Mouse (Mus musculus): ENCODE measurements around the gene Chd5. TPM values are rescaled to one million over a fixed set of nuclear protein-coding genes. Genes with fewer than 3 reads are reported as not detected.
A peak's percentile ranks its signal among the peaks of the same experiment; 100 is the strongest.

The Chd5 gene
- polyA plus RNA-seq, 1 experiment from 2014 or later, result 48.5 TPM

DNA sequence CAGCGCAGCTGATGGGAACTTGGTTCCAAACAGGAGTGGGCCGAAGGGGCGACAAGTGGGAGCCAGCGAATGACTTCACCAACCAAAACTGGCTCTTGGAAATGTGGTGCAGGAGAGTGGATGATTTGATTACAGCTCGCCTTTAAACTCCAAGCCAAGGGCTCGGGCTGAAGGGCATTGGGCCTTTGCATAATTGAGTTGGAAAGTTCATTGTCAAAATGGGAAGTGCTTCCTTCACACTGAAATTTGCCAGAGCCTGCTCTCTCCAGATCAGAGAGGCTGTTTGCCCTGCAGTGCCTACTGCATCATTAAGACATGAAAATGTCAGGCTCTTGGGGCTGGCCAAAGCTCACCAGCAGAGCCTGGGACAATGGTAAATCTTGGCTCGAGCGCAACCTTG, 68.1 kb downstream of the Chd5 start:
- Histone ChIP-seq H3K27me3 (ENCODE audit: control insufficient read depth, insufficient read depth, low read length) (no peaks in the 10 kb centered on the region), H3K27ac (ENCODE audit: low read depth, low read length) (no peak overlapping the region)

DNA sequence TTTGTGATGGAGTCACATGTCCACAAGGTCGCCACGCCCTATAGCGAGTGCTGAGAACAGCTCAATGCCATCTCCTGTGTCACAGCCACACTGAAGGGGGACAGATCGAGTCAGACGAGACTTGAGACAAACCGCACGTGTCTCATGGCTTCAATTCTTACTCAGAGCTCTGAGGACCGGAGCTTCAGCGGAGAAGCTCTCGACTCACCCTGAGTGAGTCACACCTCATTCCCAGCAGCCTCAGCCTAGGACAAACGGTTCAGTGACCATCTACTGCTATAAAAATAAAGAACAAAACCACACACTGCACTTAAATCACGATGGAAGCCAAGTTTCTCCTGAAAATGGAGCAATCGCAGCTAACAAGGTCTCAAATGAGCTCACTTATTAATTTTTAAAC, 72.5 kb downstream of the Chd5 start:
- Histone ChIP-seq H3K4me1 (ENCODE audit: control insufficient read depth, insufficient read depth, low read length) (0 out of 2 replicates have a peak, but pooled peaks cover 3% of the 10 kb centered on the region), H3K27me3 (ENCODE audit: control insufficient read depth, insufficient read depth, low read length) (no peaks in the 10 kb centered on the region), H3K4me3 (ENCODE audit: low read depth, low read length) (no peak overlapping the region), H3K4me2 (ENCODE audit: low read depth, low read length) (no peak overlapping the region), H3K9me3 (ENCODE audit: control insufficient read depth, low read length) (no peaks in the 10 kb centered on the region), H3K36me3 (ENCODE audit: control insufficient read depth, insufficient read depth, low read length) (no peaks in the 10 kb centered on the region), H3K27ac (ENCODE audit: low read depth, low read length) (no peak overlapping the region), H3K9ac (replicated peaks; ENCODE audit: low read depth, low read length) (no peak overlapping the region)
- 75% methylated on average over 13 of the region's 13 CpGs for WGBS
- no peak for ATAC-seq (ENCODE audit: low read depth)

More for the DNA sequence above, 68.1 kb downstream of the Chd5 start:
- Histone ChIP-seq H3K4me2 (ENCODE audit: low read depth, low read length) (no peak overlapping the region), H3K4me1 (ENCODE audit: control insufficient read depth, insufficient read depth, low read length) (0 out of 2 replicates have a peak, but pooled peaks cover 5% of the 10 kb centered on the region), H3K9ac (replicated peaks; ENCODE audit: low read depth, low read length) (no peak overlapping the region), H3K36me3 (ENCODE audit: control insufficient read depth, insufficient read depth, low read length) (no peaks in the 10 kb centered on the region), H3K4me3 (ENCODE audit: low read depth, low read length) (no peak overlapping the region), H3K9me3 (ENCODE audit: control insufficient read depth, low read length) (no peaks in the 10 kb centered on the region)
- WGBS, result 82% methylated on average over 8 of the region's 8 CpGs
- no peak for ATAC-seq (ENCODE audit: low read depth)

DNA sequence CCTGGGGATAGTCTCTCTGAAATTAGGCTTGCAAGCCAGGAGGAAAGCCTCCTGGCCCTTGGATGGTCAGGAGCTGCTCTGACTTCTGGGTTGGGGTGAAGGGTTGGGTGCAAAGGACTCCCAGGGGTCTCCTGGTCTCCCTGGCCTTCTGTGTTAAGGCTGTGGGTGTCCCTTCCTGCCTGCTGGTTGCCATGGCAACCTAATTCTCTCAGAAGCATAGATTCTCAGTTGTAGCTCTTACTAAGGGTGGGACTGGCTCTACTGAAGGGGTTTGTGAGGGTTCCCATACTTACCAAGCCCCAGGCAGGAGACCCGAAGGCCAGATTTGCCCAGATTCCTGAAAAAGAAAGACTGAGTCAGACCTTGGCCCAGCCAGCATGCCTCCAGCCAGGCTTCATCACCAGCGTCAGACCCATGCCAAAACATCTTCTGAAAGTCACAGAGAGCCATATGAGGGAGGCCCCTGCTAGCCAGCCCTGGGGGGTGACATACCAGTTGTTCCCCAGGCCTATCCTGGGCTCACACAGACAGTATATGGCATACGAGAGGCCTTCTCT, 74.2 kb downstream of the Chd5 start:
- no peaks in the 10 kb centered on the region for H3K9me3 ChIP-seq (ENCODE audit: control insufficient read depth, low read length)
- no peak overlapping the region for H3K9ac ChIP-seq (replicated peaks; ENCODE audit: low read depth, low read length)
- H3K27me3 ChIP-seq (ENCODE audit: control insufficient read depth, insufficient read depth, low read length), result no peaks in the 10 kb centered on the region
- H3K4me2 ChIP-seq (ENCODE audit: low read depth, low read length), result no peak overlapping the region
- no peak overlapping the region for H3K4me3 ChIP-seq (ENCODE audit: low read depth, low read length)
- H3K27ac ChIP-seq (ENCODE audit: low read depth, low read length), result no peak overlapping the region
- H3K4me1 ChIP-seq (ENCODE audit: control insufficient read depth, insufficient read depth, low read length), result no peaks in the 10 kb centered on the region
- 74% methylated on average over 3 of the region's 3 CpGs for WGBS
- no peaks in the 10 kb centered on the region for H3K36me3 ChIP-seq (ENCODE audit: control insufficient read depth, insufficient read depth, low read length)
- no peak for ATAC-seq (ENCODE audit: low read depth)

DNA sequence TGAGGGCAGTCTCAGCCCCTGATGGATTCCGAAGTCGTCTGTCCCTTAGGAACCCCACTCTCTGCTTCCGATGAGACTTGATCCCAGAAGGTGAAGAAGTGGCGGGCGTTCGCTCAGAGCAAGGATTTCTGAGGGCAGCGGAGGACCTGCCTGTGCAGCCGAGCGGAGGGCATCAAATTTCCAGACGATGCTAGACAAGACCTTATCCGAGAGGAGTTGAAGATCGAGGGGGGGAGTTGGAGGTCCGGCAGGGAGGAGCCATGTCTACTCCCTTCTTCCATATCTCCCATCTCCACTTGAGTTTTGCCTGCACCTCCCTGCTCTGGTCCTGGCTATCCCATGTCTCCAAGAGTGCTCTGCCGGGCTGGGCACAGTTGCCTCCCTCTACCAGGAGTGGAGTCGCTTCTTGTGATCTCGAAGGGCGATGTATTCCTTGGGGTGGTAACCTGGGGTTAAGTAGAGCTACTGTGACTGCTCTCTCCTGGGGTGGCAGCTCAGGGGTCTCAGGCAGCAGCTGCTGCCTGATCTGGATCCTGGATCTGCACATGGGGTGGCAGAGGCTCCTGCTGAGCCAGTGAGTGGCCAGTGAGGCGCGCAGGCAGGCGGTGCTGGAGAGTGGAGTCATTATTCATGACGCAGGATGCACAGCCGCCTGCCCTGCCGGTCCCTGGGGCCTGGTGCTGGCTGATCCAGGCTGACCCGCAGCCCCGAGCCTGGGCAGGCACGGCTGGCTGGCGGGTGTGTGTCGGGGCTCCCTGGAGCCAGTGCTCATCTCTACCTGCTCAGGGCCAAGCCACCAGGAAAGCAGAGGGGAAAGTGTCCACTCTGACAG, 80.0 kb downstream of the Chd5 start:
- WGBS, result 40% methylated on average over 28 of the region's 28 CpGs
- 0 out of 2 replicates have a peak overlapping the region, but pooled peaks have one; percentile 11 for H3K9ac ChIP-seq (replicated peaks; ENCODE audit: low read depth, low read length)
- ATAC-seq (ENCODE audit: low read depth), result peak; percentile 41; the same call in 1 of the 2 replicates
- H3K4me3 ChIP-seq (ENCODE audit: low read depth, low read length), result no peak overlapping the region
- H3K36me3 ChIP-seq (ENCODE audit: control insufficient read depth, insufficient read depth, low read length), result no peaks in the 10 kb centered on the region
- H3K9me3 ChIP-seq (ENCODE audit: control insufficient read depth, low read length), result no peaks in the 10 kb centered on the region
- no peaks in the 10 kb centered on the region for H3K4me1 ChIP-seq (ENCODE audit: control insufficient read depth, insufficient read depth, low read length)
- H3K27ac ChIP-seq (ENCODE audit: low read depth, low read length), result no peak overlapping the region
- H3K27me3 ChIP-seq (ENCODE audit: control insufficient read depth, insufficient read depth, low read length), result no peaks in the 10 kb centered on the region
- H3K4me2 ChIP-seq (ENCODE audit: low read depth, low read length), result no peak overlapping the region

DNA sequence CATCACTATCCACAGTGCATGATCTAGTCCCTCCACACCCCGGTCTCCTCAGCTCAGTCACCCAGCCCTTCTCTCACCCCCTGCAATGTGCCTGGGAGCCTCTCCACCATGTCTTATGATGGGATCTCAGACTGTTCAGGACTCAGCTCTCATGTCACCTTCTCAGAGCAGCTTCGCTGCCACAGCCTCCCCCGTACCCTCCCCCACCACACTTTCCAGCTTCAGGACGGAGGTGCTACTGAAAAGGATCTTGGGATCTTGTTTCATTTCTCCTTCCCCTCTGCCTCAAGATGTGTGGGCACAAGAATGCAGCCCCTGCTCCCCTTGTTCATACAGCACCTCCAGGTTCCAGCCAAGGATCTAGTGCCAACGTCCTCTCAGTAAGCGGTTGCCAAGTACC, 85.1 kb downstream of the Chd5 start:
- ATAC-seq (ENCODE audit: low read depth), result no peak
- Histone ChIP-seq H3K4me1 (ENCODE audit: control insufficient read depth, insufficient read depth, low read length) (no peaks in the 10 kb centered on the region), H3K27ac (ENCODE audit: low read depth, low read length) (no peak overlapping the region), H3K9ac (replicated peaks; ENCODE audit: low read depth, low read length) (no peak overlapping the region), H3K4me2 (ENCODE audit: low read depth, low read length) (no peak overlapping the region), H3K4me3 (ENCODE audit: low read depth, low read length) (no peak overlapping the region), H3K27me3 (ENCODE audit: control insufficient read depth, insufficient read depth, low read length) (no peaks in the 10 kb centered on the region), H3K9me3 (ENCODE audit: control insufficient read depth, low read length) (no peaks in the 10 kb centered on the region), H3K36me3 (ENCODE audit: control insufficient read depth, insufficient read depth, low read length) (no peaks in the 10 kb centered on the region)
- 86% methylated on average over 6 of the region's 6 CpGs for WGBS

DNA sequence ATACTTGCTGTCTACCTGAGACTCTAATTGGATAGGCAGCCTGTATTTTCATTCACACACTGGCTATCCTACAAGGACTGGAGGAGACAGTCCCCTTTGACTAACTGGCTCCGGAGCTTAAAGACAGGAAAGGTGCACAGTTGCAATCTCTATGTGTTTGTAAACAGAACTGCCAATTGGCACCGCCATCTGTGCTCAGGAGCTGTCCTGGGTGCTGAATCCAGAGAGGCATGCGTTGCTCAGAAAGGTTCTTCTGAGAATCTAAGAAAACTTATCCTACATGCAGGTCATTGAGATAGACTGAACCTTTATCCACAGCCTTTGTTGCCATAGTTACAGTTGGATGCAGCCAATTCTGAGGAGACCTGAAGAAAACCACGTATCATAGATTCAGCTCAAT, 85.9 kb downstream of the Chd5 start:
- no peak overlapping the region for H3K4me2 ChIP-seq (ENCODE audit: low read depth, low read length)
- WGBS, result 43% methylated on average over 4 of the region's 4 CpGs
- no peak overlapping the region for H3K9ac ChIP-seq (replicated peaks; ENCODE audit: low read depth, low read length)
- H3K27ac ChIP-seq (ENCODE audit: low read depth, low read length), result no peak overlapping the region
- H3K4me1 ChIP-seq (ENCODE audit: control insufficient read depth, insufficient read depth, low read length), result no peaks in the 10 kb centered on the region
- no peak for ATAC-seq (ENCODE audit: low read depth)
- H3K4me3 ChIP-seq (ENCODE audit: low read depth, low read length), result no peak overlapping the region
- H3K36me3 ChIP-seq (ENCODE audit: control insufficient read depth, insufficient read depth, low read length), result no peaks in the 10 kb centered on the region
- H3K9me3 ChIP-seq (ENCODE audit: control insufficient read depth, low read length), result no peaks in the 10 kb centered on the region
- H3K27me3 ChIP-seq (ENCODE audit: control insufficient read depth, insufficient read depth, low read length), result no peaks in the 10 kb centered on the region

DNA sequence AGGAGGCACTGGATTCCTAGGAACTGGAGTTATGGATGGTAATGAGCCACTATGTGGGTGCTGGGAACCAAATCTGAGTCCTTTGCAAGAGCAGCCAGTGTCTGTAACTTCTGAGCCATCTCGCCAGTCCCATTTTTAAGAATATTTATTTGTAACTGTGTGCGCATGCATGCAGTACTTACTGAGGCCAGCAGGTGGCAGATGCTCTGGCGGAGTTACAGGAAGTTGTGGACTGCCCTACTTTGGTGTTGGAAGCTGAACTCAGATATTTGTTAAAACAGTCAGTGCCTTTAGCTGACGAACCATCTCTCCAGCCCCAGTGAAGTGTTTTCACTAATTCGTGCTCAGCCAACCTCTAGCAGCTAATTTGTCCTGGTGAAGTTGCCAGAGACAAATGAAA, 86.5 kb downstream of the Chd5 start:
- ATAC-seq (ENCODE audit: low read depth), result no peak
- H3K27ac ChIP-seq (ENCODE audit: low read depth, low read length), result no peak overlapping the region
- WGBS, result 69% methylated on average over 5 of the region's 5 CpGs
- H3K4me2 ChIP-seq (ENCODE audit: low read depth, low read length), result no peak overlapping the region
- H3K27me3 ChIP-seq (ENCODE audit: control insufficient read depth, insufficient read depth, low read length), result no peaks in the 10 kb centered on the region
- no peak overlapping the region for H3K9ac ChIP-seq (replicated peaks; ENCODE audit: low read depth, low read length)
- H3K9me3 ChIP-seq (ENCODE audit: control insufficient read depth, low read length), result no peaks in the 10 kb centered on the region
- no peaks in the 10 kb centered on the region for H3K36me3 ChIP-seq (ENCODE audit: control insufficient read depth, insufficient read depth, low read length)
- no peak overlapping the region for H3K4me3 ChIP-seq (ENCODE audit: low read depth, low read length)
- no peaks in the 10 kb centered on the region for H3K4me1 ChIP-seq (ENCODE audit: control insufficient read depth, insufficient read depth, low read length)

DNA sequence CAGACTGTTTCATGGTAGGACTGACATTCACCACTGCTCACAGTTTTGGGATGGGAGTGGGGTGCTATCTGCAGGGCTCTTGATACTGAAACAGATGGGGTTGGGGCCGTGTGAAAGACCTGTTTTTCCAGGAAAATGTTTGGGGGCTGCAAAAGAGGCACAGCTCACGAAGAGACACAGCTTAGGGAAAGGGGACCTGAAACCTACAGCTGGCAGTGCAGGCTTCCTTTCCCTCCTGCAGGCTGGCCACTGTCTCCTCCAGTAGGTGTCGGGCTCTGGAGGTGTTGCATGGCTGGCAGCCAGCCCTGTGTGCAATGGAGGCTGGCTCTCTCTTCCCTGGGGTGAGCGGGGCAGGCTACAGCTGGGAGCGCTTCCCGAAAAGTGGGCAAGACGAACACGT, 89.8 kb downstream of the Chd5 start:
- 64% methylated on average over 8 of the region's 8 CpGs for WGBS

DNA sequence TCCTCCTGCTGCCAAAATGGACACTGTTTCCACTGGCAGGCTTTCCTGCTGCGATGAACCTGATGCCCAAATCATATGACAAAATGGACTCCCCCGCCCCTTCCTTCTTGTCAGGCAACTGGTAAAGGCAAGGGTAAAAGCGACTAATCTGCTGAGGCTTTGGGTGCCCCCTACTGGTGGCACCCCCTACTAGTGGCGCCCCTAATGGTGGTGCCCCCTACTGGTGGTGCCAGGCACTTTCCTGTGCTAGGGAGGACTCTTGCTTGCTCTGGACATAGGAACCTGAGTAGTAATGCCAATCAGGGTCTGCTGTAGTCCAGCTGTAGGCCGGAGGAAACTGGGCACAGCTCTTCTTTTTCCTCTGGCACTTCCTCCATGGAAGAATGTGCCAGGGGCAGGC, 93.9 kb downstream of the Chd5 start:
- no peak overlapping the region for H3K4me3 ChIP-seq (ENCODE audit: low read depth, low read length)
- H3K27me3 ChIP-seq (ENCODE audit: control insufficient read depth, insufficient read depth, low read length), result no peaks in the 10 kb centered on the region
- 55% methylated on average over 5 of the region's 5 CpGs for WGBS
- no peaks in the 10 kb centered on the region for H3K36me3 ChIP-seq (ENCODE audit: control insufficient read depth, insufficient read depth, low read length)
- H3K9me3 ChIP-seq (ENCODE audit: control insufficient read depth, low read length), result no peaks in the 10 kb centered on the region
- H3K27ac ChIP-seq (ENCODE audit: low read depth, low read length), result no peak overlapping the region
- no peak overlapping the region for H3K9ac ChIP-seq (replicated peaks; ENCODE audit: low read depth, low read length)
- no peak for ATAC-seq (ENCODE audit: low read depth)
- H3K4me2 ChIP-seq (ENCODE audit: low read depth, low read length), result no peak overlapping the region
- no peaks in the 10 kb centered on the region for H3K4me1 ChIP-seq (ENCODE audit: control insufficient read depth, insufficient read depth, low read length)

More for the DNA sequence above, 89.8 kb downstream of the Chd5 start:
- no peak for ATAC-seq (ENCODE audit: low read depth)
- H3K9ac ChIP-seq (replicated peaks; ENCODE audit: low read depth, low read length), result no peak overlapping the region
- no peaks in the 10 kb centered on the region for H3K36me3 ChIP-seq (ENCODE audit: control insufficient read depth, insufficient read depth, low read length)
- no peak overlapping the region for H3K4me3 ChIP-seq (ENCODE audit: low read depth, low read length)
- H3K27ac ChIP-seq (ENCODE audit: low read depth, low read length), result no peak overlapping the region
- H3K4me2 ChIP-seq (ENCODE audit: low read depth, low read length), result no peak overlapping the region
- no peaks in the 10 kb centered on the region for H3K4me1 ChIP-seq (ENCODE audit: control insufficient read depth, insufficient read depth, low read length)
- no peaks in the 10 kb centered on the region for H3K27me3 ChIP-seq (ENCODE audit: control insufficient read depth, insufficient read depth, low read length)
- H3K9me3 ChIP-seq (ENCODE audit: control insufficient read depth, low read length), result no peaks in the 10 kb centered on the region

Data from neural tube, embryonic 14.5 days (tissue).